Mouse (Mus musculus): ENCODE data around the gene Adra2c.

Adra2c gene

GRCm38 (mm10) chr5:35278019-35278418 is at the start of gene Adra2c:
Gene Adra2c (plus strand): TSS chr5:35278319.
- DNase-seq (ENCODE audit: low spot score in 2 of 2): no peak

DNA sequence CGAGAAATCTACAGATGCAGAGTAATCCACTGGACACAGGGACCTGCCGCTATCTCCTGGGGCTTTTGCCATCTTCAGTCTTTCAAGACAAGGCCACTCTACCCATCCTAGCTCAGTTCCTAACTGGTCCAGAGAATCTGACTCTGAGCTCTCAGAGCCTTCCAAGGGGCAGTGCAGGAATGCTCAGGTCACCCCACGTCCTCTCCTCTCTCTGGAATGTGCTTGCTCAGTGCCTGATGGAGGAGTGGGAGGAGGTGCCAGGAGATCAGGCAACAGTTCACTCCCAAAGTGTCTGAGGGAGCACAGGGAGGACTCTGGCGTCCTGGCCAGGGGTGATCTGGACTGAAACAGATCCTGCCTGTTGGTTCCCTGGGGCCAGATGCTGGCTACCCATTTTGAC is 45.0 kb upstream of the Adra2c start:
- no peak for DNase-seq (ENCODE audit: low spot score in 2 of 2)

- no peak for DNase-seq (ENCODE audit: low spot score in 2 of 2)
These were observed 40.4 kb upstream of the Adra2c start for GRCm38 (mm10) chr5:35237757-35238156.

- DNase-seq (ENCODE audit: low spot score in 2 of 2): no peak
These were observed 39.5 kb upstream of the Adra2c start for GRCm38 (mm10) chr5:35238627-35239026.

DNA sequence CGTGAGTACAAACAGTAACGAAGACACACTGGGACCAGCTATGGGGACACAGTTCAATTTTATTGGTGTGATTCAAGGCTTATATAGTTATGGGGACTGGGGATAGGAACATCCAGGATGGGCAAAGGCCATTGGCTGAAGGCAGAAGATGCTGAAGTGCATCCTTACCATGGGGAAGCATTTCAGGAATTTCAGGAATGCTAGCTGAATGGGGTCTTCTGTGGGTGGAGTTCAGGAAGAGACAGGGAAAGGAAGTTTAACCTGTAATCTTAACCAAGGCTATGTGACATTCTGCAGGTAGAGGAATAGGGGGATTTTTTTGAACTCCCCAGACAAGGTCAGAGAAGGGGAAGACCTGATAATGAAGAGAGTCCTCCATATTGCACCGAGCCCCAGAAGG is 36.6 kb upstream of the Adra2c start:
- no peak for DNase-seq (ENCODE audit: low spot score in 2 of 2)

- peak in 1 of 2 experiments; percentile 49 for DNase-seq (ENCODE audit: low spot score in 2 of 2)
These were observed 33.9 kb upstream of the Adra2c start for GRCm38 (mm10) chr5:35244204-35244603.

GRCm38 (mm10) chr5:35245555-35246273 is 32.4 kb upstream of the Adra2c start:
- no peak for DNase-seq (ENCODE audit: low spot score in 2 of 2)

GRCm38 (mm10) chr5:35254964-35255716 is 23.0 kb upstream of the Adra2c start:
- DNase-seq (ENCODE audit: low spot score in 2 of 2): no peak

DNA sequence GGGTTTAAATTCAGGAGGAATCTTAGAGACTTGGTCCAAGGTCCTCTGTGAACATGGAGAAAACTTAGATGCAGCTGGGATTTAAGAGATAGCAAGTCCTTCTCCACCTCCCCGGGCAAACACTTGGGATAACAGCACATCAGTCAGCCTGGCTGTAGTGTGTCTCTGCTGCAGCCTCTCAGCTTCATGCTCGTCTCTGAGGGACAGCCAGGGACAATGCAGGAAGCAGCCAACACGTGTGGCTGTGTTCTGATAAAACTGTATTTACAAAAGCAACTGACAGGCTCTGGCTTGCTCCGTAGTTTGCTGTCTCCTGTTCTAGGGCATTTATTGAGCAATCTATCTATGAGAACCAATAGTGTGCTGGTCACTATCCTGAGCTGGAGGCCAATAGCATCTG is 14.4 kb upstream of the Adra2c start:
- no peak for DNase-seq (ENCODE audit: low spot score in 2 of 2)

DNA sequence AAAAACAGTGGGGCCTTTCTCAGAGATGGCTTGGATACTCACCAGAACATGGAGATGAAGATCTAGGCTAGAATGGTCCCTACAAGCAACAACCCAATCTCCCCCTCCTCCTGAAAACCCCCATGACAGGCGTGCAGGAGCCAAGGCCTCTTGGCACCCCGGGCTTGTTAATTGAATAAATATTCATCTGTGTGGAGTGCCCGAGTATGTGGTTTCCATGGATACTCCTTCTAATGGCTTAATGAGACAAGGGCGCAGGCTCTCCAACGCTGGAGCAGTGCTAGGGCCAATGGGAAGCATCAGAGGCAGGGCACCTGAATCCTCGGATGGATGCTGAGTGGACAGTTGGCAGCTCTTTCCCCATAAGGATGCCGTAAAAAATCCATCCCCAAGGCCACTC is 10.6 kb upstream of the Adra2c start:
- no peak for DNase-seq (ENCODE audit: low spot score in 2 of 2)

- DNase-seq (ENCODE audit: low spot score in 2 of 2): no peak
These were observed 2.8 kb upstream of the Adra2c start for GRCm38 (mm10) chr5:35275356-35275755.

DNA sequence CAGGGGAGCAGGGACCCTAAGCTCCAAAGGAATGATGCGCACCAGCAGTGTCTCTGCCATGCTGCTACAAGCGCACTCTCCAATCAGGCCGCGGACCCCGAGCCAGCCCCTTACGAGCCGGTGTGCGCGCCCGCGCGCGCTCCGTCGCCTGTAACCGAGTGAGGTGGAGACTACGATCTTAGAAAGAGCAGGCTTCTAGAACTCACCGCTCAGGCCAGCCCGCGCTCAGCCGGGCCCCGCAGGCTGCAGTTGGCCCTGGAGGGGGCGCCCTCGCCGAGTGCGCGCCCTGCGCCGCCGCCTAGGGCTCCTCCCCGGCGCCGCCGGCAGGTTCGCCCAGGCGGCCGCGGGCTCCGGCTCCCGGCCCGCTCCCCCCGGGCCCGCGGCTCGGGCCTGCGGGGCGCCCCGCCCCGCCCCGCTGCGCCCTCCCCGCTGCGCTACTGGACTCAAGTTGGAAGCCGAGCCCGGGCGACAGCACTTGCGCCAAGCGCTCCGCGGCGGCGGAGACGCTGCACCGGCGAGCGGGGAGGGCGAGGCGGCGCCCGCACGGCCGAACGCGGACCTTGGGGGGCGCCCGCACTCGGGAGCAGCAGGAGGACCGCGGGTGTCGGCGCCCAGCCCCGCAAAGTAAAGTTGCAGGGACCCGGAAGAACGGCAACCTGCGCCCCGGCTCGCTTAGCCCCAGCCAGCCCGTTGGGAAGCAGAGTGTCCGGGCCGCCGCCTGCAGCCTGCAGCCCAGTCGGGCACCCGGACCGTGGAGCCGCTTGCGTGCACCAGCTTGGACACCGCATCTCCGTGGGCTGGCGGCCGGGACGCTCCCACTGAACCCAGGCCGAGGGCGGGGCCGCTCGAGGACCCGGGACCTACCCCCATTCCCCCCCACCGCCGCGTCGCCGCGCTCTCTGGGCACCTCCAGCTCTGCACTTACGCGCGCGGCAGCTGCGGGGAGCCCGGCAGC is 899 bp downstream of the Adra2c start:
- peak; percentile 10 to 16 for DNase-seq (ENCODE audit: low spot score in 2 of 2)

- peak in 1 of 2 experiments; percentile 5 for DNase-seq (ENCODE audit: low spot score in 2 of 2)
These were observed 1.5 kb downstream of the Adra2c start for GRCm38 (mm10) chr5:35279696-35280001.

- DNase-seq (ENCODE audit: low spot score in 2 of 2): peak; percentile 10 to 16
These were observed 2.1 kb downstream of the Adra2c start for GRCm38 (mm10) chr5:35280002-35280782.

- DNase-seq (ENCODE audit: low spot score in 2 of 2): no peak
These were observed 2.7 kb downstream of the Adra2c start for GRCm38 (mm10) chr5:35280783-35281165.

DNA sequence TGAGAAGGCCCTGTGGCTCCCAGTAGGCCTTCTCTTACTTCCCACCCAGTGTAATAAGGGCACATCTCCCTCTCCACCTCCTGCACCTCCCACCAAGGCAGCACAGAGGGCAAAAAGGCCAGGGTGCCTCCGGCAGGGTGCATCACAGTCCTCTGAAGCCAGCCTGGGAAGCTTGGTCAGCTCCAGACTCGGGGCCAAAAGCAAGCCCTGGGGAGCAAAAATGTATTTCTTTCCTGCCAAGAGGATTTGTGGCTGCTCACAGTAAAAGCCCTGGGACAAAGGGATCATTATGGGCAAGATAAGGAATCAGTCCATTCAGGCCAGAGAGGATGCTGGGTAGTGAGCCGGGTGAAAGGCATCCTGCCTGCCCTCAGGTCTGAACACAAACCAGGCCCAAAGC is 7.2 kb downstream of the Adra2c start:
- DNase-seq (ENCODE audit: low spot score in 2 of 2): no peak

GRCm38 (mm10) chr5:35286190-35286589 is 8.1 kb downstream of the Adra2c start:
- DNase-seq (ENCODE audit: low spot score in 2 of 2): no peak

GRCm38 (mm10) chr5:35299621-35300020 is 21.5 kb downstream of the Adra2c start:
- peak; percentile 12 to 51 for DNase-seq (ENCODE audit: low spot score in 2 of 2)

DNA sequence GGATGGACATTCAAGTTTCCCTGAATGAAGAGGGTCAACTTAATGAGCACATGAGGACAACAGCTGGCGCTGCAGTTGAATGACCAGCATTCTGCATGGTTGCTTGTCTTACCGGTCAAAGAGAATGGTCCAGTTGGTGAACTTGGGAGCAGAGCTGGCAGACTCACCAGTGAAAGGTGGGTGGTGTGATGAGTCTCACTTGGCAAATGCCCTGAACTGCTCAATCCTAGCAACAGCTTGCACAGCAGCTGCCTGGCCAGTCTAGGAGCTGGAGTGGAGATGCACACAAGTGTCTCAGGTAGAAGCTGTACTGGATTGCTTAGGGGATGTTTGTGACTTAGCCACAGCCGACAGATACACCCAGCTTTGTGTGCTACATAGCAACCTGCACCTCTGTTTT is 26.1 kb downstream of the Adra2c start:
- no peak for DNase-seq (ENCODE audit: low spot score in 2 of 2)

DNA sequence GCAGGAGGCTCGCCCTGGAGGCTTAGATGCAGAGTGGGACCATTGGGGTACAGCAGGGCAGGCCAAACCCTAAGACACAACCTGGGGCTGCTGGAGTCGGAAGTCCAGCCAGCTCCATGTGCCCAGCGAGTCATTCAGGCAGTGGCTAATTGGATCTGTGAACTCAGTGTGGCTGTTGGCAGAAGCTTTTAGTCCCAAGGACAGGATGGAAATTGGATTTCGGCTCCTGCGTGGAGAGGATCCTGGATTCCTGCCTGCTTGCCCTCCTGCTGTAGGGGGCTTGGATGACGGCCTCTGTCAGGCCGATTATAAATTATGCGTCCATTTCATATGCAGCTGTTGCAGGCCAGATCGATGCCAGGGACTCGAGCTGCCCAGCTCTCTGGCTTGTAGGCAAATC is 27.2 kb downstream of the Adra2c start:
- no peak for DNase-seq (ENCODE audit: low spot score in 2 of 2)

DNA sequence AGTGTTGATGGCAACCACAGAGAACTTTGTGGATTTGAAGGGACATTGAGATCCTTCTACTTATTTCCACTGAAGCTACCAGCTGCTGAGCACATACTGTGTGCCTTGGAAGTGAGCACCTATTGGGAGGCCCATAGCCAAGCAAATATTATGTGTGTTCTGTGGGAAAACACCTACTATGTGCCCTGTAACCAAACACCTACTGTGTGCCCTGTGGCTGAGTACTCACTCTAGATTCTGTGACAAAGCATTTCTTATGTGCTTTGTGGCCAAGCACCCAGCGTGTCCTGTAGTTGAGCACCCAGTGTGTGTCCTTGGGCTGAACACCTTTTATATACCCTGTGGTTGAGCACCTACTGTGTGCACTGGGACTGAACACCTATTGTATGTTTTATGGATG is 28.6 kb downstream of the Adra2c start:
- DNase-seq (ENCODE audit: low spot score in 2 of 2): no peak

GRCm38 (mm10) chr5:35309853-35310252 is 31.7 kb downstream of the Adra2c start:
- DNase-seq (ENCODE audit: low spot score in 2 of 2): no peak

Data from spleen, postnatal 10 days (tissue).